Mouse (Mus musculus): Measurements from ENCODE around the gene Ptar1.
A peak's percentile ranks its signal among the peaks of the same experiment; 100 is the strongest.
"Not testable (repeated sequence)": the region's sequence is repeated elsewhere in the genome, so short reads cannot be mapped to it uniquely, and the experiment has no call there.

The Ptar1 gene

GRCm38 (mm10) chr19:23687296-23688021 is at the start of gene Ptar1:
TSS of gene Ptar1 (plus strand) at chr19:23687429.
- DNase-seq (ENCODE audit: low spot score) = peak; percentile 96

- DNase-seq (ENCODE audit: low spot score) = no peak
Observed at GRCm38 (mm10) chr19:23643819-23644218, 43.4 kb upstream of the Ptar1 start.

- DNase-seq (ENCODE audit: low spot score) = no peak
Observed at GRCm38 (mm10) chr19:23645347-23645746, 41.9 kb upstream of the Ptar1 start.

GRCm38 (mm10) chr19:23647308-23647707 is 39.9 kb upstream of the Ptar1 start:
- no peak for DNase-seq (ENCODE audit: low spot score)

GRCm38 (mm10) chr19:23652644-23653043 is 34.6 kb upstream of the Ptar1 start, which contains the start of gene 1700028P14Rik:
TSS of gene 1700028P14Rik (minus strand) at chr19:23652812.
- DNase-seq (ENCODE audit: low spot score) = peak; percentile 84

GRCm38 (mm10) chr19:23653154-23653553 is 34.1 kb upstream of the Ptar1 start:
- DNase-seq (ENCODE audit: low spot score) = no peak

GRCm38 (mm10) chr19:23657261-23657932 is 29.8 kb upstream of the Ptar1 start:
- no peak for DNase-seq (ENCODE audit: low spot score)

- no peak for DNase-seq (ENCODE audit: low spot score)
Observed at GRCm38 (mm10) chr19:23658350-23658749, 28.9 kb upstream of the Ptar1 start.

- no peak for DNase-seq (ENCODE audit: low spot score)
Observed at GRCm38 (mm10) chr19:23664083-23664482, 23.1 kb upstream of the Ptar1 start.

GRCm38 (mm10) chr19:23668142-23668655 is 19.0 kb upstream of the Ptar1 start:
- no peak for DNase-seq (ENCODE audit: low spot score)

GRCm38 (mm10) chr19:23673021-23673420 is 14.2 kb upstream of the Ptar1 start:
- DNase-seq (ENCODE audit: low spot score) = no peak

GRCm38 (mm10) chr19:23675656-23676055 is 11.6 kb upstream of the Ptar1 start:
- DNase-seq (ENCODE audit: low spot score) = not testable (repeated sequence)

- no peak for DNase-seq (ENCODE audit: low spot score)
Observed at GRCm38 (mm10) chr19:23686962-23687295, 300 bp upstream of the Ptar1 start.

GRCm38 (mm10) chr19:23688421-23688946 is 1.3 kb downstream of the Ptar1 start:
- no peak for DNase-seq (ENCODE audit: low spot score)

- no peak for DNase-seq (ENCODE audit: low spot score)
Observed at GRCm38 (mm10) chr19:23694344-23694743, 7.1 kb downstream of the Ptar1 start.

GRCm38 (mm10) chr19:23697861-23698260 is 10.6 kb downstream of the Ptar1 start:
- no peak for DNase-seq (ENCODE audit: low spot score)

- no peak for DNase-seq (ENCODE audit: low spot score)
Observed at GRCm38 (mm10) chr19:23698366-23698765, 11.1 kb downstream of the Ptar1 start.

GRCm38 (mm10) chr19:23699131-23699530 is 11.9 kb downstream of the Ptar1 start:
- DNase-seq (ENCODE audit: low spot score) = no peak

GRCm38 (mm10) chr19:23702896-23703295 is 15.7 kb downstream of the Ptar1 start:
- no peak for DNase-seq (ENCODE audit: low spot score)

GRCm38 (mm10) chr19:23705383-23705782 is 18.2 kb downstream of the Ptar1 start:
- no peak for DNase-seq (ENCODE audit: low spot score)

GRCm38 (mm10) chr19:23746506-23746905 is 59.3 kb downstream of the Ptar1 start:
- DNase-seq (ENCODE audit: low spot score) = no peak

GRCm38 (mm10) chr19:23757011-23757410 is 69.8 kb downstream of the Ptar1 start:
- DNase-seq (ENCODE audit: low spot score) = peak; percentile 63

GRCm38 (mm10) chr19:23757961-23758553 is 70.8 kb downstream of the Ptar1 start:
- peak; percentile 98 for DNase-seq (ENCODE audit: low spot score)

Measured in testis, postnatal 10 days (tissue).